Mouse (Mus musculus): ENCODE measurements around the gene Rrm2.
"Not testable (repeated sequence)": the region's sequence is repeated elsewhere in the genome, so short reads cannot be mapped to it uniquely, and the experiment has no call there.

Rrm2 gene

DNA sequence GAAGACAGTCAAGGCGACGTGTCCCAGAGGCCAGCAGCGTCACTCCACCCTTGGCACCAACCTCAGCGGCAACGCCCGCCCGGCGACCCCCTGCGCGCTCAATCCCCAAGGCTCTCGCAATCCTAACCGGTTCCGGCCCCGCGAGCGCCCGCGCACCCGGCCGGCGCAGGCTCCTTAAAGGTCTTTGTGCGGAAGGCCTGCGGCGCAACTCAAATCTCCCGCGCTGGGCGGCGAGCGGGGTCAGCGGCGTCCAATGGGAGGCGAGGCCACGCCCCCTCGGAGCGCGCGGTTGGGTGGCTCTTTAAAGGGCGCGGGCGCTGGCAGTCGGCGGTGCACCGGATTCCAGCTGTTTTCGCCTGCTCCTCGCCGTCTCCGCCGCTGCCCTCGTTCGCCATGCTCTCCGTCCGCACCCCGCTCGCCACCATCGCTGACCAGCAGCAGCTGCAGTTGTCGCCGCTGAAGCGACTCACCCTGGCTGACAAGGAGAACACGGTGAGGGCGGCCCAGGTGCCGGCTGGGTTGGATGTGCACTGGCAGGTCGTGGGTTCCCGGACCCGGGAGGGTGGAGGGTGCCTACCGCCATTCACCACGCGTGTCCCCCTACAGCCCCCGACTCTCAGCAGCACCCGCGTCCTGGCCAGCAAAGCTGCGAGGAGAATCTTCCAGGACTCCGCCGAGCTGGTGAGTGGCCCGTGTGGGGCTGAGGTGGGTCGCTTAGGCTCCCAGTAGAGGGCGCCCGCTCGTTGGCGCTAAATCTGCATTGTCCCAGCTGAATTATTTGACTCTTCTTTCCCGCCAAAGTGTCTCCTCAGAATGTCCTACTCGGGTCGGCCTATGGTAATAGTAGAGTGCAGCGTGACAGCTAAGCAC, at the start of gene Rrm2:
TSS of gene Rrm2 (plus strand) at position 288 of the 870 bp plus-strand sequence.
- DNase-seq: peak; percentile 86

- DNase-seq: no peak
These were observed 49.0 kb upstream of the Rrm2 start for GRCm38 (mm10) chr12:24658998-24659397.

- DNase-seq: no peak
These were observed 48.1 kb upstream of the Rrm2 start for GRCm38 (mm10) chr12:24659923-24660322.

DNA sequence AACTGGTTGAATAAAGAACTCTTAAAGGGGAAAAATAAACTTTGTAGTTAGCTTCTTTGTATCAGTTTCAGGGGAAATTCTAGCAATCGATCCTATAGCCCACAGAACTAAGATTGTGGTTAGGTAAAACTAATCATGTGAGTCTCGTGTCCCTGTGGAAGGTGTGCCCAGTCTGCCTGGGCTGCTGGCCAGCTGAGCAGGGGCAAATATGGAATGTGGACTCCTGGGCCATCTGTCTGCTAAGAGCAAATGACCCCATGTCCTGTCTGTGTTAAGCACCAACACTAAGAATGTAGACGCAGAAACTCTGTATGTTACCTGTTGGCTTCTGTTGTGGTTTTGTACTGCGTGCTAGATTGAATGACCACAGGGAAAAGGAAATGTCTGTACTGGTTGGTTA, 46.9 kb upstream of the Rrm2 start:
- DNase-seq: no peak

- no peak for DNase-seq
These were observed 45.9 kb upstream of the Rrm2 start for GRCm38 (mm10) chr12:24662131-24662530.

- DNase-seq: no peak
These were observed 27.9 kb upstream of the Rrm2 start for GRCm38 (mm10) chr12:24680096-24680491.

DNA sequence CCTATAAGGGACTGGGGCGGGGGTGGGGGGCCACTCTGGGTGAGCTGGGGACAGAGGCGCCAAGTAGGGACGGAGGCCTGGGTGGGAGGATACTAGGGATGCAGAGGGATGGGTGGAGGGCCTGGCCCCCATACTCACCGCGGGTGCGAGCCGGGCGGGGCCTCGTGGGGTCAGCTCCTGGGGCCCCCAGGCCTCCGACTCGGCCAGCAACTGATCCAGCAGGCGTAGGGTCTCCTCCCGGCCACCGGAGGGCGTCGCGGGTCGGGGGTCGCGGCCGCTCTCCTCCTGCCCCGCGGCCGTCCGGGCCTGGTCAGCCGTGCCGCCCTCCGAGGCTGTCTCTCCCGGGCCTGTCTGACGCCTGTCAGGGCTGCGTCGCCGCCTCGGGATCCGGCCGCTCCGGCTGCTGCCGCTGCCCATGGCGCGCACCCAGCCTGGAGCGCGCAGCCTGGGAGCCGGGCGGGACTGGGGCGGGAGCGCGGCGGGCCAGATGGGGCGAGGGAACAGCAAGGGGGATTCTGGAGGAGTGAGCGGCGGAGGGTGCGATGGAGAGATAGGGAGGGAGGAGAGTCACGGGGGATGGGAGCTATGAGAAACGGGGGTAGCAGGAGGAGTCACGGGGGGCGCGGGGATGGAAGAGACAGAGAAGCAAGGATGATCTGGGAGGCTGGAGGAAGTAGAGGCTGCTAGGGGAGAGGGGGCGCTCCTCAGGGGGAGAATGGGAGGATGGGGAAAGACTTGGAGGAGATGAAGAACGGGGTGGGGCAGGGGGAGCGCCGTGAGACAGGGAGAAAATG, 27.4 kb upstream of the Rrm2 start:
- DNase-seq: no peak

GRCm38 (mm10) chr12:24681286-24682023, 26.6 kb upstream of the Rrm2 start, which contains the start of gene Cys1:
TSS of gene Cys1 (minus strand) at chr12:24681813.
- no peak for DNase-seq

DNA sequence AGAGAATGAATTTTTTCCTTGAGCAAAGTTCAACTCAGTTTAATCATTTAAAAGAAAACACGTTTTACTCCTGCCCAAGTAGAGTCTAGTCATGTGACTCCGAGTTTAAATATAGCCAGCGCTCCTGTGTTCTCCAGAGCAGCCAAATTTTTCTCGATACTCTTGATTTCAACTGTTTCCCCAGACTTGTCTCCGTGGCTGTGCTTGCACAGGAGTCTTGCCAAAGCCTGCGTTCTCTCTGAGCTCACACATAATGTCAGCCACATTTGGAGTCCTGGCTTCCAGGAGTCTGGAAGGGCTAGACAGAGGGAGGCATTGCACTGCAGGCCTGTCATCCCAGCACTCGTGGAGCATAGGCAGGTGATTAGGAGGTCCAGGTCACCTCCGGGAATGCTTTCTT, 25.5 kb upstream of the Rrm2 start:
- no peak for DNase-seq

GRCm38 (mm10) chr12:24683461-24683860, 24.6 kb upstream of the Rrm2 start:
- no peak for DNase-seq

- DNase-seq: no peak
These were observed 21.9 kb upstream of the Rrm2 start for GRCm38 (mm10) chr12:24686038-24686695.

DNA sequence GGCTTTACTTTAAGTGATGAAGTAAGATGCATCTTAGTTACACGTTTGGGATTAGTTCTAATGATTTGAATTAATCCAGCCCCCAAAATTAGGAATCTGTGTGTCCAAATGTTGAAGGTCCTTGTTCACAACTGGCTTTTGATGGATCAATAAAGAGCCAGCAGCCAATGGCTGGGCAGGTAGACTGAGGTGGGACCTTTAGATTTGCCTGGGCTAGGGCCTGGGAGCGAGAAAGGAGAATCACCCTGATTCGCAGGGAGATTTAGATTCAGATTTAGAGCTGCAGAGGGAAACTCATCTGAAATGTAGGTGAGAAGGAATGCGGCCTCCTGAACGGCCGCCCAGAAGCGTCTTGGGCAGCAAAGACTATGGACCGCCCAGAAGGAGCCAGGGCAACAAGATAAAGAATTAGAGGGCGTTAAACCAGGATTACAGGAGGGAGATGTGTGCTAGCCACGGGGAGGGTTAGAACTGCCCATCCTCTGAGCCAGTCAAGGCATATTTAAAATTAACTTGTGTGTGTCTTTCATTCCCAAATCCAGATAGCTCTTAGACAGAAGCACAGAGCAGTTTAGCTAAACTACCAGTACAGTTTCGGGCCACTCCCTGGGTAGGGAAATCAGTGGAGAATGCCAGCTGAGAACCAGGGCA, 21.2 kb upstream of the Rrm2 start:
- DNase-seq: no peak

DNA sequence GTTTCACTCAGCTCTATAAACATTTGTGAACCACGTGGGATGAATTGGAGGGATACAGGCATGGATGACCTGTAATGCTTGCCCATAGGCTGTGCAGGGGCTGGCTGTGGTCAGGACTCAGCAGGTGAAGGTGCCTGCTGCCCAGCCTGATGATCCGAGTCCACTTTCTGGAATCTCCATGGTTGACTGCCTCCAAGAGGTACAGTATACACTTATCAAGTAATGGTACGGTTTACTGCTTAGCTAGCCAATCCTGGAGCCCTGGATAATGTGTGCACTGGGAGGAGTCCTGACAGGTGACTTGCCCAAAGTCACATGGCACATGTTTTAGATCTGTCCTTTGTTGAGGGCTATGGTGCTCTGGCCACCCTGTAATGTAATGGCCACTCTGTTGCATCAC, 17.7 kb upstream of the Rrm2 start:
- no peak for DNase-seq

GRCm38 (mm10) chr12:24696500-24697483, 11.2 kb upstream of the Rrm2 start:
- peak; percentile 62 for DNase-seq

GRCm38 (mm10) chr12:24697484-24698204, 10.4 kb upstream of the Rrm2 start:
- DNase-seq: no peak

DNA sequence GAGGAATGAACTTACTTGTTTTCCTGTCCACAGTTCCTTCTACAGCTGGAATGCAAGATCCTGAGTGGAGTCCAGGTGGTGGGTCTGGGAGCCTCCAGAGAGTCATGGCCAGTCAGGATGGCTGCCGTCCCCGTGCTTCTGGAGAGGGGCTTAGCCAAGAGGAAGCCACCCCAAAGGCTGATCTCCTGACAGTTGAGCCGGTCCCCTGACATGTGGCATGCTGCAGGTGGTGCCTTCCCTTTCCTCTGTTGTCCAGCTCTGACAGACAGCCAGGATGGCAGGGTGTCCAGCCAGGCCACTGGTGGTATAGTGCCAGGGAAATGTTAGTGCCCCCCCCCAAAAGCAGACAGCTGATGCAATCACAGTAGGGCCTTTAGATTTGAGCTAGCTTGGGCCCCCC, 9.5 kb upstream of the Rrm2 start:
- no peak for DNase-seq

- DNase-seq: no peak
These were observed 8.5 kb upstream of the Rrm2 start for GRCm38 (mm10) chr12:24699578-24699977.

DNA sequence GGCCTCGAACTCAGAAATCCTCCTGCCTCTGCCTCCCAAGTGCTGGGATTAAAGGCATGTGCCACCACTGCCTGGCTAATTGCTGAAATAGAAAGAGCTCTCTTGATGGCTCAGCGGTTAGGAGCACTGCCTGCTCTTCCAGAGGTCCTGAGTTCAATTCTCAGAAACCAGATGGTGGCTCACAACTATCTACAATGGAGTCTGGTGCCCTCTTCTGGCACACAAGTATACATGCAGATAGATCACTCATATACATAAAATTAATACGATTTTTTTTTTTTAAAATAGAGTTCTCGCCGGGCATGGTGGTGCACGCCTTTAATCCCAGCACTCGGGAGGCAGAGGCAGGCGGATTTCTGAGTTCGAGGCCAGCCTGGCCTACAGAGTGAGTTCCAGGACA, 6.4 kb upstream of the Rrm2 start:
- not testable (repeated sequence) for DNase-seq

DNA sequence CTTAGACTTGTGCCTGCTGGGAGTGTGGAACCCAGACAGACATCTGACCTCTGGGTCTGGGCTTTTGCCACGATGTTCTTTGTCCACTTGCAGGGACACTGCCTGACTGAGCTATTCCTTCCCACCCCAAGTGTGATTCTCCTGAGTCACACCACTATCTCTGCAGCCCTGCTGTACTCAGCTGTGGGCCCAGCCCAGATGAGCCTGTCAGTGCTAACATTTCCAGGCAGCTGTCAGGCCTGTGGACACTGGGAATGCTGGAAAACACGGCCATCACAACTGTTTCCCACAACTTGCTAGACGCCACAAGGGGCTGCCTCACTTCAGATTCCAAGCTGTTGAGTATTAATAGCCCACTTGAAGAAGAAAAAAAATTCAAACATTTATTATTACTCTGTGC, 5.0 kb upstream of the Rrm2 start:
- no peak for DNase-seq

All from cerebellum, adult 9-11 months (tissue).